Mouse (Mus musculus) heart, embryonic 16.5 days (tissue): ENCODE measurements around the gene Mrps2. TPM values are rescaled to one million over a fixed set of nuclear protein-coding genes. Genes with fewer than 3 reads are reported as not detected.

Experiments
- ATAC-seq: fragments of 200-750 bp; cut with Nextera tagmentation; replicated peaks from 2 replicates; pipeline ENCODE4 v1.8.0; 2017; ENCODE audit warnings: moderate number of reproducible peaks; ENCODE audit not compliant: insufficient read depth, low FRiP score; ENCODE audit errors: extremely low read depth
- H3K27ac ChIP-seq: fragments of 300-500 bp; sonication (generic); 2 replicates; pipeline ENCODE4 v1.5.1; 2014; ENCODE audit warnings: mild to moderate bottlenecking, low read length, control low read depth, moderate library complexity
- H3K27me3 ChIP-seq: fragments of 300-500 bp; sonication (generic); 2 replicates; pipeline ENCODE4 v1.6.1; 2014; ENCODE audit warnings: low read length, mixed read lengths; ENCODE audit not compliant: control insufficient read depth, insufficient read depth
- H3K36me3 ChIP-seq: fragments of 300-500 bp; sonication (generic); 2 replicates; pipeline ENCODE4 v1.6.1; 2014; ENCODE audit not compliant: control insufficient read depth, insufficient read depth
- H3K4me1 ChIP-seq: fragments of 300-500 bp; sonication (generic); 2 replicates; pipeline ENCODE4 v1.6.1; 2014; ENCODE audit warnings: low read length, mixed read lengths; ENCODE audit not compliant: control insufficient read depth, insufficient read depth
- H3K4me2 ChIP-seq: fragments of 300-500 bp; sonication (generic); 2 replicates; pipeline ENCODE4 v1.6.1; 2014; ENCODE audit warnings: low read depth, mild to moderate bottlenecking, control low read depth, low read length
- H3K4me3 ChIP-seq: fragments of 300-500 bp; sonication (generic); 2 replicates; pipeline ENCODE4 v1.5.1; 2014; ENCODE audit warnings: mild to moderate bottlenecking, control low read depth, low read length
- H3K9ac ChIP-seq: fragments of 300-500 bp; sonication (generic); 2 replicates; pipeline ENCODE4 v1.6.1; 2014; ENCODE audit warnings: low read length, control low read depth
- H3K9me3 ChIP-seq: fragments of 300-500 bp; sonication (generic); replicated peaks from 2 replicates; pipeline ENCODE4 v1.6.1; 2016; ENCODE audit warnings: low read length; ENCODE audit not compliant: control insufficient read depth
- WGBS: fragments of 180-500 bp; shearing (Covaris S2); extraction: QIAGEN DNeasy Blood & Tissue Kit; methylation state at CpG from one replicate; pipeline ENCODE4 v1.1.7; 2014; 5-methylcytosine and 5-hydroxymethylcytosine counted together
- polyA plus RNA-seq: library from polyadenylated mRNA; unstranded; fragments of >200 nt; fragmentation: Nextera tagmentation; extraction: Ambion mirVana; gene quantifications from 2 replicates; pipeline ENCODE4 v1.2.1, GENCODE M21; 2015

The Mrps2 gene
- polyA plus RNA-seq, result 52.0 and 52.7 TPM in 2 replicates

- ATAC-seq, result peak; percentile 91
- under 1% methylated on average over 52 of the region's 52 CpGs for WGBS
- peak within 1 kb of the TSS; percentile 74 for H3K4me2 ChIP-seq
- H3K27ac ChIP-seq, result peak within 1 kb of the TSS; percentile 17; the same call in 1 of the 2 replicates
- H3K9me3 ChIP-seq, result peaks cover under 1% of the 10 kb centered on the region; the same call in 1 of the 2 replicates
- H3K27me3 ChIP-seq, result peaks cover 7% of the 10 kb centered on the region
- peaks cover 29% of the 10 kb centered on the region for H3K36me3 ChIP-seq
- H3K9ac ChIP-seq, result peak within 1 kb of the TSS; percentile 92
- peaks cover 11% of the 10 kb centered on the region for H3K4me1 ChIP-seq
- H3K4me3 ChIP-seq, result peak within 1 kb of the TSS; percentile 87
Observed at GRCm38 (mm10) chr2:28467860-28468485, at the start of gene Mrps2. TSS of gene Mrps2 (plus strand) at chr2:28468066.

GRCm38 (mm10) chr2:28419898-28420297 lies 48.0 kb upstream of the Mrps2 start:
- H3K4me2 ChIP-seq, result no peak overlapping the region
- no peak overlapping the region for H3K27ac ChIP-seq
- H3K9me3 ChIP-seq, result peaks cover 2% of the 10 kb centered on the region; the same call in 1 of the 2 replicates
- H3K36me3 ChIP-seq, result no peaks in the 10 kb centered on the region
- no peak for ATAC-seq
- 13% methylated on average over 4 of the region's 4 CpGs for WGBS
- H3K4me3 ChIP-seq, result no peak overlapping the region
- H3K4me1 ChIP-seq, result peaks cover 14% of the 10 kb centered on the region
- peaks cover 4% of the 10 kb centered on the region for H3K27me3 ChIP-seq
- no peak overlapping the region for H3K9ac ChIP-seq

GRCm38 (mm10) chr2:28423167-28423566 lies 44.7 kb upstream of the Mrps2 start:
- peaks cover 2% of the 10 kb centered on the region; the same call in 1 of the 2 replicates for H3K9me3 ChIP-seq
- 32% methylated on average over 3 of the region's 3 CpGs for WGBS
- H3K9ac ChIP-seq, result no peak overlapping the region
- no peak for ATAC-seq
- no peak overlapping the region for H3K27ac ChIP-seq
- peaks cover 4% of the 10 kb centered on the region for H3K27me3 ChIP-seq
- H3K4me3 ChIP-seq, result no peak overlapping the region
- H3K36me3 ChIP-seq, result no peaks in the 10 kb centered on the region
- no peaks in the 10 kb centered on the region for H3K4me1 ChIP-seq
- H3K4me2 ChIP-seq, result no peak overlapping the region

- Histone ChIP-seq H3K27me3 (no peaks in the 10 kb centered on the region), H3K4me2 (no peak overlapping the region), H3K4me1 (no peaks in the 10 kb centered on the region), H3K9ac (no peak overlapping the region), H3K9me3 (peaks cover 2% of the 10 kb centered on the region; the same call in 1 of the 2 replicates), H3K4me3 (no peak overlapping the region), H3K36me3 (no peaks in the 10 kb centered on the region), H3K27ac (no peak overlapping the region)
- no peak for ATAC-seq
- 82% methylated on average over 6 of the region's 6 CpGs for WGBS
Observed at GRCm38 (mm10) chr2:28427226-28427625, 40.6 kb upstream of the Mrps2 start.

- Histone ChIP-seq H3K36me3 (no peaks in the 10 kb centered on the region), H3K4me2 (no peak overlapping the region), H3K27me3 (no peaks in the 10 kb centered on the region), H3K9me3 (no peaks in the 10 kb centered on the region), H3K27ac (no peak overlapping the region), H3K4me3 (no peak overlapping the region), H3K9ac (no peak overlapping the region), H3K4me1 (no peaks in the 10 kb centered on the region)
- ATAC-seq, result no peak
- WGBS, result 38% methylated on average over 6 of the region's 6 CpGs
Observed at GRCm38 (mm10) chr2:28430846-28431245, 37.0 kb upstream of the Mrps2 start.

- 9% methylated on average over 1 of the region's 1 CpGs for WGBS
- no peak overlapping the region for H3K27ac ChIP-seq
Observed at GRCm38 (mm10) chr2:28432811-28433210, 35.1 kb upstream of the Mrps2 start.

GRCm38 (mm10) chr2:28433512-28433911 lies 34.4 kb upstream of the Mrps2 start:
- Histone ChIP-seq H3K9ac (no peak overlapping the region), H3K27ac (no peak overlapping the region), H3K4me3 (no peak overlapping the region), H3K9me3 (no peaks in the 10 kb centered on the region), H3K4me2 (no peak overlapping the region), H3K36me3 (no peaks in the 10 kb centered on the region), H3K27me3 (no peaks in the 10 kb centered on the region), H3K4me1 (no peaks in the 10 kb centered on the region)
- no peak for ATAC-seq
- no CpG with 5 or more reads among the region's 2 CpGs for WGBS

More at GRCm38 (mm10) chr2:28432811-28433210, 35.1 kb upstream of the Mrps2 start:
- Histone ChIP-seq H3K4me2 (no peak overlapping the region), H3K4me3 (no peak overlapping the region), H3K36me3 (no peaks in the 10 kb centered on the region), H3K9ac (no peak overlapping the region), H3K9me3 (no peaks in the 10 kb centered on the region), H3K27me3 (no peaks in the 10 kb centered on the region), H3K4me1 (no peaks in the 10 kb centered on the region)
- no peak for ATAC-seq

- 76% methylated on average over 11 of the region's 11 CpGs for WGBS
- Histone ChIP-seq H3K9ac (no peak overlapping the region), H3K36me3 (no peaks in the 10 kb centered on the region), H3K4me1 (no peaks in the 10 kb centered on the region), H3K4me2 (no peak overlapping the region), H3K4me3 (no peak overlapping the region), H3K27ac (no peak overlapping the region), H3K27me3 (no peaks in the 10 kb centered on the region), H3K9me3 (no peaks in the 10 kb centered on the region)
- no peak for ATAC-seq
Observed at GRCm38 (mm10) chr2:28435401-28435800, 32.5 kb upstream of the Mrps2 start.

GRCm38 (mm10) chr2:28440842-28441241 lies 27.0 kb upstream of the Mrps2 start:
- ATAC-seq, result no peak
- Histone ChIP-seq H3K36me3 (no peaks in the 10 kb centered on the region), H3K9ac (no peak overlapping the region), H3K27ac (no peak overlapping the region), H3K27me3 (no peaks in the 10 kb centered on the region; the same call in 1 of the 2 replicates), H3K4me2 (no peak overlapping the region), H3K4me3 (no peak overlapping the region), H3K9me3 (no peaks in the 10 kb centered on the region), H3K4me1 (no peaks in the 10 kb centered on the region)
- 71% methylated on average over 6 of the region's 6 CpGs for WGBS
